Mouse (Mus musculus): ENCODE measurements around the gene Fbh1.
"Not testable (repeated sequence)": the region's sequence is repeated elsewhere in the genome, so short reads cannot be mapped to it uniquely, and the experiment has no call there.

The Fbh1 gene

DNA sequence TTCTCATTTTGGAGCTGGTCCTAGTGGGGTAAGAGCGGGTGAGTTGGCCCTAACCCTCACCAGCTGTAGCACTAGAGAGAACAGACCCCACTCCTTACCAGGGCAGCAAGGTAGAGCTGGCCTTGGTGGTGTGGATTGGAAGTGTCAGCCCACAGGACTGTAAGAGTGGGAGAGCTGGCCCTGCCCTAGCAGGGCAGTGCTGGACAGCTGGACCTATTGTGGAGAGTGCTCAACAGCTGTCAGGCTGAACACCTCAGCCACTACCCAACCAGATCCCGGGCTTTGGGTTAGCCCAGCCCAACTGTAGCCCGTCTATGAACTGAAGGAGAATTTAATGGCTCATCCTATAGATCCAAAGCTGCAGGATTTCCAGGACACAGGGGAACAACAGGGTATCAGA lies 38.6 kb downstream of the Fbh1 start:
- ChIA-PET CTCF (interaction anchor here in 1 of 4 experiments (1.2 kb wide), 1 partner anchor 136 kb away, joined by 3 read pairs; no protein-coding TSS in a partner anchor), POLR2A (interaction anchor here in 1 of 4 experiments (3.0 kb wide), 1 partner anchor 39 kb away, joined by 9 read pairs; the partner anchor contains the start of genes Ankrd16 and Fbh1)

DNA sequence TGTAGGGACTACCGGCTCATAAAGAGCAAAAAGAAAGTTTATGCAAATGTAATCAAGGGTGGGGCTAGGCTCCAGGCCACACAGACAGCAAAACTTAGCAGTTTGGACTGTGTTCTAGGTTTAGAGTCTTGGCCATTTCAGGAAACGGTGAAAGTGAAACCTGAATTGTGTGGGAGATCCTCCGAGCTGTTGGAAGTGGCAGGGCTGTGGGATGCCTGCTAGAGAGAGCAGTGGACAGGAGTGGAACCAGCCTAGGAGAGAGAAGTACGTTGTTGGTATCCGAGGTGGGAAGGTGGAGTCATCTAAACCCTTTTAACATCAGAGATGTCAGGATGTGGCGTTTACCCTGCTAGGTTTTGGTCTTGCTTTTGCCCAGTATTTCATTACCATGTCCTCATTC lies 41.5 kb downstream of the Fbh1 start:
- CTCF ChIA-PET, result no interaction called here

DNA sequence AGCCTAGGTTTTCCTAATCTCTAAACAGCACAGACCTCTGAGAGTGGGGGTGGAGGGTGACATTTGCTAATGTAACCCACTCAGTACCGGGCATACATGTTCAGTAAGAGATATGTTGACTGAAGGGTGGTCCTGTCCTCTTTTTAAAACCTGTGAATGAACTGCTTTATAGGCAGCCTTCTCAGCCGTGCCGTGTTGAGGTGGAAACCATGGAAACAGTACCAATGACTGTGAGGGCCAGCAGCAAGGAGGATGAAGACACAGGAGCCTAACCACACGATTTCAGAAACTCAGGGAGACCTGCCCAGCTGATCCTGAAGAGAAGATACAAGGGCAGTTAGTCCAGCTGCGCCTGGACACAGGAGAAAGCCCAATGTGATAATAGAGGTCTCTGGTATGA lies 44.4 kb downstream of the Fbh1 start:
- ChIA-PET POLR2A (no interaction called here), CTCF (no interaction called here)

More for the DNA sequence above, 41.5 kb downstream of the Fbh1 start:
- POLR2A ChIA-PET, result no interaction called here

DNA sequence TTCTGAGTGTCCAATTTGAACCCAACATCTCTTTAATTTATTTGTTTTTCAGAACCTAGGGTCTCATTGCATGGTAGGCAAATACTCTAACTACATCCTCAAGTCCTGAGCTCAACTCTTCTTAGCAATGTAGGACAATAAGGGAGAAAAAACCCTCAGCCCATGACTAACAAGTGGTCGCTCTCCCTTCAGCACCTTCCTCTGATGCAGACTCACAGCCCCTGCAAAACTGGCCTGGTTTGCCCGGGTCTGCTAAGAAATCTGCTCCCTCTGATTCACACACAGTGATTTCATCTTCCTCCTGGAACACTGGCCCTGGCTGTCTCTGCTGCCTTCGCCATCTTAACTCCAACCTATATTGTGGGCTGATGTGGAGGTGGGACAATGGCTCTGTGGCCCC lies 48.3 kb downstream of the Fbh1 start:
- ChIA-PET POLR2A (no interaction called here), CTCF (interaction anchor here in 2 of 4 experiments (0.6 to 0.9 kb wide), 2 partner anchors 41 to 57 kb away, joined by 3 read pairs; no protein-coding TSS in a partner anchor)

DNA sequence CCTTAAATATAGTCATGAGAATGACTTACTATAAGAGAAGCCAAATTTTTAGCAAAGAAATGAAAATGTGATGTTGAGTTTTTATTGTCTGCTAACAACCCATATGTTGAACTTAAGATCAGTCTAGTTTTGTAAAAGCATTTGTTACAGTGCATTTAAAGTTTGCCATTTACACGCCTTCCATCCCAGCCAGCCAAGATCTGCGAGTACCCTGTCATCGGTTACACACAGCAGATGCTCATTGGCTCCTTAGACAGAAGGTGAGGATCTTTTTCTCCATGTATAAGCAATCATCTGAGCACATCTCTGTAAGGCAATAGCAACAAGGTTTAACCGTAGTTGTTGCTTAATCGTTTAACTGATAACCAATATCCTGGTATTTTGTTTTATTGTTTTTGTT lies 49.8 kb downstream of the Fbh1 start:
- POLR2A ChIA-PET, result no interaction called here
- CTCF ChIA-PET, result no interaction called here

DNA sequence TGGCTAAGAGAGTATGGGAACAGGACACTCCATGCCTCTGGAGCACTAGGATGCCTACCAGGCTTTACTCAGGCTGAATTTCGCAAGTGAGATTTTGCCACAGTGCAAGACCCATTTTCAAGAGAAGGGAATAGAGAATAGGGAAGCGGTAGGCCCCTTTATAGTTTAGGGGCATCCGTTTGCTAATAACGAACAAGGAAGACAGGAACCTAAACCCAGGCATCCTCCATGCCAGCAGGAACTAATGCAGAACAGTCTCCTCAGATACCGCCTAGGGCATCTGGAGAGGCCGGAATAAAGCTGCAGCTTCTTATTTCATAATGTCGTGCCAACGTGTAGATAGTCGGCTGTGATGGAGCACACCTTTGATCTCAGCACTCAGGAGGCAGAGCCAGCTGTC lies 54.8 kb downstream of the Fbh1 start:
- ChIA-PET POLR2A (interaction anchor here in 1 of 4 experiments (1.4 kb wide), 1 partner anchor 55 kb away, joined by 4 read pairs; the partner anchor contains the start of genes Ankrd16 and Fbh1), CTCF (interaction anchor here in 1 of 4 experiments (1.1 kb wide), 1 partner anchor 59 kb away, joined by 4 read pairs; no protein-coding TSS in a partner anchor)

DNA sequence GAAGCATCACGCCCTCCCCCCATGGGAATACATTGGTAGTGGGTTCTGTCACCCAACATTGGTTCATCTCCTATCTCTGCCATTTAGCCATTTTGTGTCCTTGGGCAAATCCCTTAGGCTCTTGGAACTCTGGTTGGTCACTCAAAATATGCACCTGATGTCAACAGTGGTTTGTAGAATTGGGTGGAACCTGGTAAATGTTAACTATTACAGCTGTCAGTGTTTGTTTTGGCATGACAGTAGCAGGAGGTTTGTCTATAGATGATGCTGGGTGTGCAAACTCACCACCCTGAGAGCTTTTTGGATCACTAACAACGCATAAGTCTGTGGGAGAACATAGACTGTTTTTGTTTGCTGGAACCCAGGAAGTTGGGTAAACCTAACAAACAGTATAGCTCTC lies 58.8 kb downstream of the Fbh1 start:
- CTCF ChIA-PET, result no interaction called here

DNA sequence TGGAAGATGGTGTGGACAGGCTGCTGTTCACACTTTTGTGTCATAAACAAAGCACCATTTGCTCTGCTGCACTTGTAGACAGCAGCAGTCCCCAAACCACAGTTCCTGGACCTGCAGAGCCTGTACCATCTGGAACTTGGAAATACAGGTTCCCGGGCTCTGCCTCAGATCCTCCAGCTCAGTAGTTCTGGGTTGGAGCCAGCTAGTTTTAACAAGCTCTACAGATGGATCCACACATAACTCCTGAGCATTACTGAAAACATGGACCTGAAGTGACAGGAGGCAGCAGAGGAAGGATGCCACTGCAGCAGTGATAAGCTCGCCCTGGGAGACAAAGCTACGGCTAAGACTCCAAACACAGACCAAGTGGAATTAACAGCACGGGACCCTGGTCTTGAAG lies 62.8 kb downstream of the Fbh1 start:
- CTCF ChIA-PET, result interaction anchor here in 2 of 4 experiments (1.5 kb wide), 2 partner anchors 27 to 51 kb away, joined by 4 to 5 read pairs; no protein-coding TSS in a partner anchor
- POLR2A ChIA-PET, result interaction anchor here in 1 of 4 experiments (1.6 kb wide), 1 partner anchor 11 kb away, joined by 4 read pairs; no protein-coding TSS in a partner anchor

More for the DNA sequence above, 58.8 kb downstream of the Fbh1 start:
- POLR2A ChIA-PET, result no interaction called here

DNA sequence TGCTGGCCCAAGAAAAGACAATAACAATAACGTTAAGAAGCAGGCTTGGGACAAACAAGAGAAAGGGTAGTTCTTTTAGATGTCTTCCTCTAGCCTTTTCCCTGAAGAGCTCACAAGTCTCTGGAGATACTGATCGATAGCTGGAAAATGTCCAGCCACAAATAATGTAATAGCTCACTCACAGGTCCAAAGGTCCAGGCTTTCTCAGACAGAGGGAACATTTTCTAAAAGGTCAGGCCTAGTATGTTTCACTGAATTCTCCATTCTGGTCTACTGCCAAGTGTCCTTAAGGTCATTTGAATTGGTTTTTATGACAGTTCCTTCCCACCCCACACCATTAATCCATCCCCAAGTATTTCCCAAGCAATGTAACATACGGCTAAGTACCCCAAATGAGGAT lies 64.4 kb downstream of the Fbh1 start:
- ChIA-PET CTCF (interaction anchor here in 1 of 4 experiments (1.6 kb wide), 1 partner anchor 49 kb away, joined by 4 read pairs; no protein-coding TSS in a partner anchor), POLR2A (no interaction called here)

DNA sequence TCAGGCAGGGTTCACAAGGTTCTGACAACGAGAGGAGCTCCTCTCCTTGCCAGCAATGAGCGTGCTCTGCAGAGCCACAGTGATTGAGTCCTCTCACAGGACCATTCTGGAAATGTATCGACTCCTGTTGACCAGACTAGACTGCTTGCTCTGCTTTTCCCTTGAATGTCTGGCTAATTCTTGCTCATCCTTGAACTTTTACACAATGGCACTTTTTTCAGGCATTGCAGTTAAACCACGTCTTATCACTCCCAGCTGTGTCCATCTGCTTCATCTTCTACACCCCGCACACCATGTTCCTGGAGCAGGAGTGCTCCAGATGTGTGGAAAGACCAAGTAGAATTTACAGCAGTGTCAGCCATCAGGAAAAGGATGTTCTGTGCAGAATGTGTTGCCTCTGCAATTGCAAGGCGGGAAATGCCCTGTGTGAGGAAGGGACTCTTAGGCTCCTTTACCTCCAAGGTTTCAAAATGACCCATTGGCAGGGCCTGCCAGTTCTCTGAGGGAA lies 64.8 kb downstream of the Fbh1 start:
- POLR2A ChIA-PET, result interaction anchor here in 2 of 4 experiments (0.6 to 0.7 kb wide), 2 partner anchors 65 to 108 kb away, joined by 3 read pairs; partner anchors contain the start of gene Ankrd16 (in 1 of the 2)
- CTCF ChIA-PET, result interaction anchor here in 3 of 4 experiments (0.5 to 1.6 kb wide), 3 partner anchors 25 to 65 kb away, joined by 3 to 4 read pairs (median 4); partner anchors contain the start of genes Ankrd16 (in 1 of the 3) and Fbh1 (in 1 of the 3)

DNA sequence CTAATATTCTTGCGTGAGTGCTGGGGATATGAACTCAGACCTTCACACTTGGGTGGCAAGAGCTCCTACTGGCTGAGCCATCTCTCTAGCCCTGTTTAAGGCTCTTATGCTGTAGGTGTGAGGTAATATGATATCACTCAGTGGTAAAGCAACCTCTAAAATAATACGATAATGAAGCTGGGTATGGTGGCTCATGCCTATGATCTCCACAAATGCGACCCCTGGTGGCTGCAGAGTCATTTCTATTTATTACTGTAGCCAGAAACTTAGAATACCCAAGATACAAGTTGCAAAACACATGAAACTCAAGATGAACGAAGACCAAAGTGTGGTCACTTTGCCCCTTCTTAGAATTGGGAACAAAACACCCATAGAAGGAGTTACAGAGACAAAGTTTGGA lies 67.3 kb downstream of the Fbh1 start:
- CTCF ChIA-PET, result interaction anchor here (0.5 to 2.1 kb wide), 7 partner anchors 13 to 107 kb away, joined by 3 to 13 read pairs (median 4); no protein-coding TSS in a partner anchor
- POLR2A ChIA-PET, result not testable (repeated sequence)

DNA sequence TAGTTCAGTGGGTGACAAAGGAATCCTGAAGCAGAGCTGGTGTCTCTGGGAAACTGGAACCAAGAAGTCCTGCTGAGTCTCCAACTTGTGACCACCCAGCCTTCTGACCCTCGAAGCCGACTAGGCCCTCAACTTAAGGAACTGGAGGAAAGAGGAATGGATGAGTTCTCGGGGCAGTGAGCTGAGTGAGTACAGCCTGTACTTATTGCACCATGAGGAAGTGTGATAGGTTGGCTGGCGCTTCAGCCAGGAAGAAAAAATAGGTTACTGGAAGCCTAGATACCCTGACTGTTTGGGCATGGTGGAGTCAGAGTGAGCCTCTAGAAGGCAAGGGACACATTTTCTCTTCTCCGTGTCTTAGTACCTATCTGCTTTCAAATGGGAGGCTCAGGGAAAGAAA lies 68.8 kb downstream of the Fbh1 start:
- ChIA-PET CTCF (no interaction called here), POLR2A (no interaction called here)

DNA sequence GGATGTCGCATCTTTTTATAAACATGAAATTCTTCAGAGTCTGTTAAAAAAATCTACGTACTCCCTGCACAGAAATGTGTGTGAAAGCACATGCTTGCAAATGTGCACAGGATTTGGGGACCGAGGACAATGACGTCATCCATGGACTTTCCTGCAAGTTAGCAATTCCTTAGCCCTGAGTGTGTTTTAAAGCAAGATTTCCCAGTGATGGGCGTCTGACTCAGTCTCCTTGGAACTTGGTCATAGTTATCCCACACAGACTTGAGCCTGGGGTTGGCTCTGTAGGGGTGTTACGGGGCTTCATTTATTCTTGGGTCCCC lies 70.7 kb downstream of the Fbh1 start:
- POLR2A ChIA-PET, result no interaction called here
- CTCF ChIA-PET, result interaction anchor here in 1 of 4 experiments (0.6 kb wide), 2 partner anchors 138 to 345 kb away, joined by 5 read pairs; no protein-coding TSS in a partner anchor

DNA sequence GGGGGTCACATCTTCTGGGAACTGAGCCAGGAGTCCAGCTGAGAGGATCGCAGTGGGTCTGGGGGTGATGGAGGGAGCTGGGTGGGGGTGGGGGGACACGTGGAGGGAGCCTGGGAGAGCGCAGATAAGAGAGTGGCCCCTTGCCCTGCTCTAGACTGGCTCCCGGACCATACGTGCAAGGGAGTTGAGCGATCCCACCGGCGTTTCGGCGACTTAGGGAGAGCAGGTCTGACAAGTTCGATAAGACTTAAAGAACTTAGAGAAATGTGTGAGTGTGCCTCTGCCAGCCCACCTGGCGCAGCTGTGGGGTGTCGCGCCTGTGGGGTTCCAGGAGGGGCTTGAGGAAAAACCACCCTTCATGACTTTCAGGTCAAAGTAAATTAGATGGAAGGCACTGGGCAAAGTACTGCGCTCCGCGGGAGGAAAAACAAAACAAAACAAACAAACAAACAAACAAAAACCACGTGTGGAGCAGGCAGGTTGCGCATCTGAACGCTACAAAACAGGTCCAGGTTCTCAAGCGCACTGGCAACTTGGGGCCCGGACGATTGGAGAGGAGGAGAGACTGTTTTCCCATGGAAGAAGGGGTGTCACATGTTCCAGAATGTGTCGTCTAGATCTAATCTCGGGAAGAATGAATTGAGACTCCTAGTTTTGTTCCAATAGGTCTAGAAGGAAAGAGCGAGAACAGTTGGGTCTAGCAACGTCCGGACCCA lies 71.2 kb downstream of the Fbh1 start:
- POLR2A ChIA-PET, result no interaction called here
- CTCF ChIA-PET, result interaction anchor here in 2 of 4 experiments (0.5 to 0.7 kb wide), 2 partner anchors 42 to 231 kb away, joined by 3 to 6 read pairs; no protein-coding TSS in a partner anchor

DNA sequence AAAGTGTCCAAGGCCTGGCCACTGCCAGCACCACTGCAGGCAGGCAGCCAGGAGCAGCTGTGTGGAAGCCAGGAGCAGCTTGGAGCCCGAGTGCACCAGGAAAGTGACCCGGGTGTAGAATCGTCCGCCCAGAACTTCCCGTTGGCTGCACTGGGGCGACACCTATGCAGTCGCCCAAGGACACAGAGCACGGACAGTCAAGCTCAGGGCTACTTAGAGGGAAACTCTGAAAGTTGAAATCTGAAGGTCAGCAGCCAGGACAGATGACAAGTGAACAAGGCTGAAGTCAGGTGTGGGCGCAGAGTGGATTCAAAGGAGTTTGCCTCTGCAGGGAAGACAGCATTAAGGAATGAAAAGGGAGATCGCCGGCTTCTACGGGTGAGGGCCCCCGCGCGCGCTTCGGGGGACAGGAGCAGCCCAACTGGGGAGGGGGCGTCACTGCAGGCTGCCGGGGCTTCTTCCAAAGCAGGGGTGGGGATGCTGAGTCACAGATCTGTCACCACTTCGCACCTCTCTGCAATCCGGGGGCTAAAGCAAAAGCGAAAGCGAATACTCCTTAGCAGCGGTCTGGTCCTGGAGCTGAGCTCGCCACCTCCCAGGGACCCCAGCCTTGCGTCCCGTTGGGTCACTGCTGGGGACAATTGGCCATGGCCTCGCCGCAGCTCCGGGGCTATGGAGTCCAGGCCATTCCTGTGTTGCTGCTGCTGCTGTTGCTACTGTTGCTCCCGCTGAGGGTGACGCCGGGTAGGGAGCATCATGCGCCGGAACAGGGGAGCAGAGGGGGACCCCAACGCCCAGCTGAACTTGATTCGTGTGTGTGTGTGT lies 72.0 kb downstream of the Fbh1 start, which contains the start of gene Il15ra:
Il15ra (plus strand) TSS at position 90 of the 825 bp plus-strand sequence.
- ChIA-PET CTCF (interaction anchor here in 3 of 4 experiments (0.5 to 0.9 kb wide), 4 partner anchors 18 to 230 kb away, joined by 3 to 6 read pairs (median 4); no protein-coding TSS in a partner anchor), POLR2A (interaction anchor here in 2 of 4 experiments (0.6 to 0.7 kb wide), 3 partner anchors 15 to 72 kb away, joined by 3 to 11 read pairs (median 3); partner anchors contain the start of genes Ankrd16 (in 1 of the 2) and Fbh1 (in 1 of the 2))

DNA sequence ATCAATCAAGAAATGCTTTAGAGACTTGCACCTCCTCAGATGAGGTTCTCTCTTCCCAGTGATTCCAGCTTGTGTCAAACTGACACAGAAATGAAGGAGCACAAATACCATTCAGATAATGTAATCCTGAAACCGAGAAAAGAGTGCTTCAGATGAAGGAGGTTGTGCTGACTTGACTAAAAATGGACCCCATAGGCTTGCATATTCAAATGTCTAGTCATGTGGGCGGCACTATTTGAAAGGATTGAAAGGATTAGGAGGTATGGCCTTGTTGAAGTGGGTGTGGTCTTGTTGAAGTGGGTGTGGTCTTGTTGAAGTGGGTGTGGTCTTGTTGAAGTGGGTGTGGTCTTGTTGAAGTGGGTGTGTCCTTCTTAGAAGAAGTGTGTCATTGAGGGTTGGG lies 77.5 kb downstream of the Fbh1 start:
- ChIA-PET CTCF (interaction anchor here in 3 of 4 experiments (0.7 to 2.5 kb wide), 4 partner anchors 12 to 274 kb away, joined by 3 to 9 read pairs (median 6); no protein-coding TSS in a partner anchor), POLR2A (interaction anchor here in 2 of 4 experiments (0.6 to 0.7 kb wide), 2 partner anchors 77 to 1873 kb away, joined by 3 to 4 read pairs; partner anchors contain the start of genes Ankrd16 (in 1 of the 2) and Fbh1 (in 1 of the 2))

DNA sequence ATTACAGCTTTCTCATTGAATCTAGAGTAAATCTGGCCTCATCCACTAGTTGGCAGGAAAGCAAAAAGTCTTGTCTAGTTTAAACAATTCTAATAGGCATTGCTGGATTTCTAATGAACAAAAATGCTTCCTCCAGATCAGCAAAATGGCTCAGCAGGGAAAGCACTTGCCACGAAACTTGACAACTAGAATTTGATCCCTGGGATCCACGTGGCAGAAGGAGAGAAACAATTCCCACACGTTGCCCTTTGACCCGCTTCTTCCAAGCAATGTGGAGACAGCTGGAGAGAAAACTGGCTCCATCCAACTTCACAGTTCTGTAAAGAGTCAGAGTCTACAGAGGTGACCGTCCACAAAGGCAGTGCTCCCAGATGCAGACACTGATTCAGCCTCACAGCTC lies 78.4 kb downstream of the Fbh1 start:
- CTCF ChIA-PET, result interaction anchor here in 2 of 4 experiments (1.4 to 2.5 kb wide), 4 partner anchors 12 to 93 kb away, joined by 3 to 10 read pairs (median 8); no protein-coding TSS in a partner anchor

DNA sequence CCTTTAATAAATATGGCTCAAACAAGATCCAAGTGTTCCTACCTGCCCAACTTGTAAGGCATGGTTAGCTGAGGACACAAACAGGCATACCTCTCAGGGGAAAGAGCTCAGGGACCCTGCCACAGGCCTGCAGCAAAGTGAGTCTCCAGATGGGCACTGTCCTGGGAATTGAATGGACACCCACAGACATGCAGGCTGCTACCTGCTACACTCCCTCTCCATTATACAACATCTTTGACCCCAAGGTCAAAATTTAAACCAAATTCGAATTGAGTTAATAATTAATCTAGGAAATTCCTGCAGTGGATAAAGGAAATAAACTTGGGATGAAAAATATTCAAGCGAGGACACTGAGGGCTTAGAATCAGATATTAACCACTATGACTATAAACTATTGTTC lies 81.5 kb downstream of the Fbh1 start:
- ChIA-PET CTCF (interaction anchor here in 2 of 4 experiments (0.6 to 1.2 kb wide), 2 partner anchors 8 to 70 kb away, joined by 3 read pairs; no protein-coding TSS in a partner anchor), POLR2A (no interaction called here)

More for the DNA sequence above, 78.4 kb downstream of the Fbh1 start:
- POLR2A ChIA-PET, result interaction anchor here in 2 of 4 experiments (0.7 to 0.8 kb wide), 3 partner anchors 63 to 79 kb away, joined by 3 read pairs; partner anchors contain the start of genes Ankrd16 (in 1 of the 2) and Fbh1 (in 1 of the 2)
